Mouse (Mus musculus): ENCODE measurements around the gene Chid1. TPM values are rescaled to one million over a fixed set of nuclear protein-coding genes. Genes with fewer than 3 reads are reported as not detected.

Gene Chid1
- polyA plus RNA-seq, 1 experiment from 2014 or later: 34.7 TPM

DNA sequence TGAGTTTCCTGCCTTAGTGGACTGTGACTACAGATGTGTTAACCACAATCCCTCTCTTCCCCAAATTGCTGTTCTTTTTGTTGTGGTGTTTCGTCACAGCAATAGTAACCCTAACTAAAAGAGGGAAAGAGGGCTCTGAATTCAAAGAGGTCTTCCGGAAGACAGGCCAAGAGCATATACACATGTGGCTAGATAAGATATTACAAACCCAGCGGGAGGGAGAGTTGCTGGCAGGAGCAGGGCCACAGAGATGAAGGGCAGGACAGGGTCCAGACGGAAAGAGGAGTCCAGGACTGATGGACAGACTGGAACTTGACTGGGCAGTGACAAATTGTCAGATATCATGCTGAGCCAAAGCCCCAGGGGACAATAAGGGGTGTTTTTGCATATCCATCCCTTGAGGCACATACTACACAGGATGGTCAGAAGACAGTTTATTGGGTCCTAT, 18.7 kb upstream of the Chid1 start:
- H3K9me3 ChIP-seq: no peaks in the 10 kb centered on the region
- peaks cover 4% of the 10 kb centered on the region; the same call in 1 of the 2 replicates for H3K4me1 ChIP-seq
- ATAC-seq (ENCODE audit: insufficient number of reproducible peaks, insufficient read depth, low FRiP score, low TSS enrichment): no peak
- no peaks in the 10 kb centered on the region for H3K36me3 ChIP-seq
- H3K27ac ChIP-seq: no peak overlapping the region
- H3K4me3 ChIP-seq: no peak overlapping the region
- H3K27me3 ChIP-seq: no peaks in the 10 kb centered on the region
- no peak overlapping the region for H3K4me2 ChIP-seq (replicated peaks)
- no peak overlapping the region for H3K9ac ChIP-seq
- WGBS: 67% methylated on average over 4 of the region's 4 CpGs

GRCm38 (mm10) chr7:141550464-141550863, 10.8 kb upstream of the Chid1 start:
- Histone ChIP-seq H3K36me3 (no peaks in the 10 kb centered on the region), H3K27ac (no peak overlapping the region), H3K4me2 (replicated peaks) (no peak overlapping the region), H3K27me3 (no peaks in the 10 kb centered on the region), H3K9ac (no peak overlapping the region), H3K4me3 (no peak overlapping the region), H3K9me3 (no peaks in the 10 kb centered on the region), H3K4me1 (no peaks in the 10 kb centered on the region)
- no peak for ATAC-seq (ENCODE audit: insufficient number of reproducible peaks, insufficient read depth, low FRiP score, low TSS enrichment)
- WGBS: 83% methylated on average over 2 of the region's 2 CpGs

DNA sequence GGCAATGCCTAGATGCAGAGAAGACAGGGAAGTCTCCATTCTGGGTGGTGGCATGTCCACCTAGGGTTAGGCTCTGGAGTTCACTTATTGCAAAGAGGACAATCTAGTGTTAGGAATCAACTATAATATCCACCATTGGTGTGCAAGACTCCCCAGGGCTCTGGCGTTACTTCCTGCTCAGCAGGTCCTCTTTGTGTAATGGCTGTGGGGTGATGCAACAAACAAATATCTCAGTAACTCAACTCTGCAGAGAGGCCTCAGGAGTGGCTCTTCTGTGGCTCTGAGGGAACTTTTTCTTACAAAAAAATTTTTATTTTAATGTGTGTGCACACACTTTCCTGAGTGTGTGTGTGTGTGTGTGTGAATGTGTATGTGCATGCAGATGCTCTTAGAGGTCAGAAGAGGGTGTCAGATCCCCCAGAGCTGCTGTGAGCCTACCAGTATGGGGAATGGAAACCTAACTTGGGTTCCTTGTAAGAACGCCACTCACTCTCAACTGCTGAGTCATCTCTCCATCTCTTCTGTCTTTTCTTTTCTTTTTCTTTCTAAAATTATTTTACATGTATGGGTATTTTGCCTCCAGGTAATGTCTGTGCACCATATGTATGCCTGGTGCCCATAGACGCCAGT, 9.9 kb upstream of the Chid1 start:
- H3K4me1 ChIP-seq: no peaks in the 10 kb centered on the region
- no peak overlapping the region for H3K27ac ChIP-seq
- H3K36me3 ChIP-seq: no peaks in the 10 kb centered on the region
- WGBS: 76% methylated on average over 3 of the region's 3 CpGs
- no peak overlapping the region for H3K4me3 ChIP-seq
- no peak overlapping the region for H3K9ac ChIP-seq
- no peaks in the 10 kb centered on the region for H3K9me3 ChIP-seq
- no peaks in the 10 kb centered on the region for H3K27me3 ChIP-seq
- ATAC-seq (ENCODE audit: insufficient number of reproducible peaks, insufficient read depth, low FRiP score, low TSS enrichment): no peak
- no peak overlapping the region for H3K4me2 ChIP-seq (replicated peaks)

DNA sequence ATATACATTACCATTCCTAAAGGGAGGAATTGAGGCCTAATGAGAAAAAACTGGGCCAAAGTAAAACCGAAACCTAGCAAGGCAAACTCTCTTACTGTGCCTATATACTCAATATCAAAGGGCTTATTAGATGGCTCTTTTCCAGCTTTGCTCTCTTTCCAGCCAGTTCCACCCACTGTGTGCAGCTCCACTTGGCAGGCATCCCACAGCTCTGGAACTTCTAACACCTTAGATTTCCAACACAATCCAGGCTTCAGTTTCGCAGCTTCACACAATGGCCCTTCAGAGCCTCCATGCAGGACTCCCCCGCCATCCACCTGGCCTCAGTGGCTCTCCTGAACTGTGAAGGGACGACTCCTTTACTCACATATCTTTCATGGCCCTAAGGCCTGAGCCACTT, 5.0 kb upstream of the Chid1 start:
- no peak overlapping the region for H3K9ac ChIP-seq

GRCm38 (mm10) chr7:141542588-141542987, 2.9 kb upstream of the Chid1 start:
- Histone ChIP-seq H3K27me3 (no peaks in the 10 kb centered on the region), H3K4me3 (no peak overlapping the region), H3K4me1 (peaks cover 14% of the 10 kb centered on the region), H3K9ac (no peak overlapping the region), H3K4me2 (replicated peaks) (no peak overlapping the region), H3K27ac (no peak overlapping the region), H3K36me3 (no peaks in the 10 kb centered on the region), H3K9me3 (no peaks in the 10 kb centered on the region)
- WGBS: 90% methylated on average over 2 of the region's 2 CpGs
- no peak for ATAC-seq (ENCODE audit: insufficient number of reproducible peaks, insufficient read depth, low FRiP score, low TSS enrichment)

More for the DNA sequence above, 5.0 kb upstream of the Chid1 start:
- Histone ChIP-seq H3K4me1 (peaks cover 5% of the 10 kb centered on the region; the same call in 1 of the 2 replicates), H3K9me3 (no peaks in the 10 kb centered on the region), H3K36me3 (no peaks in the 10 kb centered on the region), H3K4me2 (replicated peaks) (no peak overlapping the region), H3K4me3 (no peak overlapping the region), H3K27me3 (no peaks in the 10 kb centered on the region), H3K27ac (no peak overlapping the region)
- 79% methylated on average over 4 of the region's 4 CpGs for WGBS
- no peak for ATAC-seq (ENCODE audit: insufficient number of reproducible peaks, insufficient read depth, low FRiP score, low TSS enrichment)

DNA sequence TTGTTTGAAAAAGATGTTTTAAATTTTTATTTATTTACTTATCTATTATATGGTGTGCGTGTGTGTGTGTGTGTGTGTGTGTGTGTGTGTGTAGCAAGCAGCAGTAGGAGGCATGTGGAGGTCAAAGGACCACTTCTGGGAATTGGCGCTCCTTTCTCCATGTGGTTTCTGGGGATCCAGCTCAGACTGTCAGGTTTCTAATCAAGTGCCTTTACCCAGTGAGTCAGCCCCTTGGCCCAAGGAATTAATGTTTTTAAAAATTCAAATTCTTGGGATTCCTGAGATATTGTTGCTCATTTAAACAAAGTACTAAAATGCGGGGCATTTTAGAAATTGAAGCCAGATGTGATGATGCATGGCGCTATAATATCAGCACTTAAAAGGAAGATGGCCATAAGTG, 2.0 kb upstream of the Chid1 start:
- peaks cover 14% of the 10 kb centered on the region for H3K4me1 ChIP-seq
- no peaks in the 10 kb centered on the region for H3K9me3 ChIP-seq
- ATAC-seq (ENCODE audit: insufficient number of reproducible peaks, insufficient read depth, low FRiP score, low TSS enrichment): no peak
- H3K36me3 ChIP-seq: no peaks in the 10 kb centered on the region
- H3K4me3 ChIP-seq: no peak overlapping the region
- 63% methylated on average over 4 of the region's 4 CpGs for WGBS
- H3K27me3 ChIP-seq: no peaks in the 10 kb centered on the region
- H3K4me2 ChIP-seq (replicated peaks): no peak overlapping the region
- H3K27ac ChIP-seq: no peak overlapping the region
- H3K9ac ChIP-seq: no peak overlapping the region

DNA sequence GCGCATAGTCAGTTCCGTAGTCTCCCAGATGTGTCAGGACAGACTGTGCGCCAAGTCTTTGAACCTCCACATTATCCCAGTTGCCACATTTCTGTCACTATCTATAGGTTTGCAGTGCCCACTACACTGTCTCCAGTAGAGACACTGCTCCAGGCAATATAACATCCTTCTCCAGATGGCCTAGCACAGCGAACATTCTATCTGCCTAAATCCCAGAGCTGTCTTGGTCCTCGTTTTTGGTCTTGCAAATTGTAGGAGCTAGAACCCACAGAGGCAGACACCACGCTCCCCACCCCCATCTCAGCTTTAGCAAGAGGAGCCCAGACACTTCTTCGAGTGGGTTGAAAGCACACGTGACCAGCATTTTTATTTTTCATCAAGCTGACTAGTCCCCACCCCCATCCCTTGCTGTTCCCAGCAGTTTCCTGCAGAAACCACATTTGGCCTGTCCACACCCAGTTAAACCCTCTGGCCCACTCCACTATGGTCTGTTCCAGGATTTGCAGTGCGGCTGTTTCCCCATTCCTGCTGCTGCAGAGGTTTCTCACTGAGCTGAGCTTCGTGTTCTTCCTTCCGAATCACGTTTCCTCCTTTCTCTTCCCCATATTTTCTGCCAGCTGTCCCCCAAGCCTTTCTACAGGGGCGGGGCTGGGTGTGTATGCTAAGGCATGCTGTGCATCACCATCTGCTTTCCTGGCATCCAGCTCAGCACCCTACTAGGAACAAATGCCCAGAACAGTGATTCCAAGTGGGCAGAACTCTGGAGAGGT, 840 bp upstream of the Chid1 start:
- Histone ChIP-seq H3K4me2 (replicated peaks) (peak overlapping the region; percentile 91), H3K36me3 (no peaks in the 10 kb centered on the region), H3K9me3 (no peaks in the 10 kb centered on the region), H3K27ac (peak overlapping the region; percentile 69), H3K27me3 (no peaks in the 10 kb centered on the region), H3K4me3 (peak overlapping the region; percentile 83), H3K9ac (peak overlapping the region; percentile 69), H3K4me1 (peaks cover 14% of the 10 kb centered on the region)
- peak; percentile 45; the same call in 1 of the 2 replicates for ATAC-seq (ENCODE audit: insufficient number of reproducible peaks, insufficient read depth, low FRiP score, low TSS enrichment)
- WGBS: 60% methylated on average over 13 of the region's 13 CpGs

GRCm38 (mm10) chr7:141538852-141539555, 653 bp downstream of the Chid1 start:
- WGBS: 14% methylated on average over 18 of the region's 18 CpGs
- Histone ChIP-seq H3K4me2 (replicated peaks) (peak overlapping the region; percentile 91), H3K9ac (peak overlapping the region; percentile 69), H3K36me3 (no peaks in the 10 kb centered on the region), H3K9me3 (no peaks in the 10 kb centered on the region), H3K27ac (peak overlapping the region; percentile 86), H3K4me3 (peak overlapping the region; percentile 83), H3K27me3 (no peaks in the 10 kb centered on the region), H3K4me1 (peaks cover 14% of the 10 kb centered on the region)
- no peak for ATAC-seq (ENCODE audit: insufficient number of reproducible peaks, insufficient read depth, low FRiP score, low TSS enrichment)

DNA sequence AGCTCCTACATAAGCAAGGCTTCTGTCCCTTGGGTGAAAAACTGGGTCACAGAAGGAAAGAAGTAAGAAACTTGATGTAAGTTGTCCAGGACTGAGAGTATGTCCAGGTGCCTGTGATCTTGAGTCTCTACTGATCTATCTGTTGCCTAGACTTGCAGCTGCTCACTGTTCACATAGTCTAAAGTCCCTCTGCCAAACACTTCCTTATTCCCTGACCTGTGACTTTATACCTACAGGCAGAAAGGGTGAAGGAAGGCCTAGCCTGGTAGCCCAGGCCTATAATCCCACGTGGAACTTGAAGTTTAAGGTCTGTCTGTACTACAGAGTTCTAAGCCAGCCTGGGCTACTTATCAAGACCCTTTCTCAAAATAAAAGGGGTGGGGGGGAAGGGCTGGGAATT, 4.1 kb downstream of the Chid1 start:
- no peak for ATAC-seq (ENCODE audit: insufficient number of reproducible peaks, insufficient read depth, low FRiP score, low TSS enrichment)
- H3K4me3 ChIP-seq: no peak overlapping the region
- no peak overlapping the region for H3K9ac ChIP-seq
- no peaks in the 10 kb centered on the region for H3K27me3 ChIP-seq
- peaks cover 14% of the 10 kb centered on the region for H3K4me1 ChIP-seq
- H3K4me2 ChIP-seq (replicated peaks): no peak overlapping the region
- WGBS: 43% methylated on average over 1 of the region's 1 CpGs
- H3K36me3 ChIP-seq: no peaks in the 10 kb centered on the region
- H3K9me3 ChIP-seq: no peaks in the 10 kb centered on the region
- H3K27ac ChIP-seq: no peak overlapping the region

- Histone ChIP-seq H3K4me1 (no peaks in the 10 kb centered on the region), H3K27me3 (no peaks in the 10 kb centered on the region), H3K27ac (no peak overlapping the region), H3K36me3 (peaks cover 35% of the 10 kb centered on the region), H3K9me3 (no peaks in the 10 kb centered on the region), H3K4me2 (replicated peaks) (no peak overlapping the region), H3K9ac (no peak overlapping the region), H3K4me3 (no peak overlapping the region)
- no peak for ATAC-seq (ENCODE audit: insufficient number of reproducible peaks, insufficient read depth, low FRiP score, low TSS enrichment)
- WGBS: 88% methylated on average over 4 of the region's 4 CpGs
These were observed 14.1 kb downstream of the Chid1 start for GRCm38 (mm10) chr7:141525580-141525925.

GRCm38 (mm10) chr7:141524760-141525579, 14.7 kb downstream of the Chid1 start:
- no peaks in the 10 kb centered on the region for H3K27me3 ChIP-seq
- H3K9me3 ChIP-seq: no peaks in the 10 kb centered on the region
- H3K27ac ChIP-seq: no peak overlapping the region
- peak; percentile 77; the same call in 1 of the 2 replicates for ATAC-seq (ENCODE audit: insufficient number of reproducible peaks, insufficient read depth, low FRiP score, low TSS enrichment)
- H3K36me3 ChIP-seq: peaks cover 32% of the 10 kb centered on the region
- H3K4me2 ChIP-seq (replicated peaks): no peak overlapping the region
- no peak overlapping the region for H3K9ac ChIP-seq
- WGBS: 59% methylated on average over 6 of the region's 6 CpGs
- no peaks in the 10 kb centered on the region for H3K4me1 ChIP-seq
- no peak overlapping the region for H3K4me3 ChIP-seq
